Mouse (Mus musculus) heart, adult 2 months (tissue): Measurements from ENCODE around the gene Aars2. TPM values are rescaled to one million over a fixed set of nuclear protein-coding genes. Genes with fewer than 3 reads are reported as not detected.
A peak's percentile ranks its signal among the peaks of the same experiment; 100 is the strongest.

Experiments
- DNase-seq, 2 experiments: peaks; one replicate each; pipeline ENCODE4 v3.0.0; 2021
- H3K27ac ChIP-seq: fragments of 200-600 bp; 2 replicates; pipeline ENCODE4 v1.8.1; 2022
- H3K27me3 ChIP-seq: fragments of 200-500 bp; 2 replicates; pipeline ENCODE4 v1.6.1; 2012; ENCODE audit warnings: mild to moderate bottlenecking, low read length, inconsistent platforms, mixed read lengths; ENCODE audit not compliant: control insufficient read depth, insufficient read depth
- H3K36me3 ChIP-seq: fragments of 200-500 bp; 2 replicates; pipeline ENCODE4 v1.6.1; 2012; ENCODE audit warnings: low read length, inconsistent platforms; ENCODE audit not compliant: control insufficient read depth, insufficient read depth
- H3K4me1 ChIP-seq: fragments of 200-500 bp; 2 replicates; pipeline ENCODE4 v1.6.1; 2011; ENCODE audit warnings: low read length; ENCODE audit not compliant: control insufficient read depth, insufficient read depth
- H3K4me3 ChIP-seq: fragments of 200-600 bp; 2 replicates; pipeline ENCODE4 v1.8.1; 2022
- H3K79me2 ChIP-seq: fragments of 200-500 bp; replicated peaks from 2 replicates; pipeline ENCODE4 v1.6.1; 2012; ENCODE audit warnings: mild to moderate bottlenecking, inconsistent platforms, low read length, moderate library complexity, mixed read lengths; ENCODE audit not compliant: control insufficient read depth, insufficient read depth
- H3K9ac ChIP-seq: fragments of 200-500 bp; 2 replicates; pipeline ENCODE4 v1.6.1; 2012; ENCODE audit warnings: low read depth, mild to moderate bottlenecking, control low read depth, inconsistent platforms, low read length, mixed read lengths
- CTCF ChIP-seq: fragments of 200-600 bp; IDR thresholded peaks from 2 replicates; pipeline ENCODE4 v1.8.1; 2022; ENCODE audit warnings: antibody characterized with exemption, mild to moderate bottlenecking, moderate library complexity
- EP300 ChIP-seq: fragments of 200-500 bp; IDR thresholded peaks from 2 replicates; pipeline ENCODE4 v1.6.1; 2011; ENCODE audit warnings: low read depth, low read length, control low read depth; ENCODE audit not compliant: insufficient read depth
- POLR2A ChIP-seq: fragments of 200-500 bp; IDR thresholded peaks from 2 replicates; pipeline ENCODE4 v1.6.1; 2011; ENCODE audit warnings: mild to moderate bottlenecking, low read depth, low read length, control low read depth; ENCODE audit not compliant: insufficient read depth
- WGBS: fragments of 180-500 bp; shearing (Covaris S2); methylation state at CpG from one replicate; pipeline ENCODE4 v1.1.7; 2018; 5-methylcytosine and 5-hydroxymethylcytosine counted together
- intact Hi-C: fragments of 180-260 bp; cut with DNase I; formaldehyde crosslinking; loops from one replicate; pipeline ENCODE4 v1.15.1; 2025
- polyA plus RNA-seq: library from polyadenylated mRNA; depleted of rRNA; stranded (reverse); fragments of >200 nt; gene quantifications from 2 replicates; pipeline ENCODE4 v1.2.3, GENCODE M21; 2012
- total RNA-seq, 2 experiments: library from RNA; stranded (reverse); gene quantifications; 2 replicates each; pipeline ENCODE4 v1.2.3; 2021

The Aars2 gene
- total and polyA plus RNA-seq, 3 experiments = 17.2 to 18.4 (median 17.6) TPM

GRCm38 (mm10) chr17:45490532-45491154, 16.0 kb upstream of the Aars2 start:
- no peaks in the 10 kb centered on the region for H3K36me3 ChIP-seq
- TF ChIP-seq POLR2A (no peak), EP300 (no peak), CTCF (no peak)
- H3K79me2 ChIP-seq = no peaks in the 10 kb centered on the region
- H3K9ac ChIP-seq = no peak overlapping the region
- no peak overlapping the region for H3K4me3 ChIP-seq
- 47% methylated on average over 13 of the region's 13 CpGs for WGBS
- intact Hi-C loops = no loop called here
- H3K27me3 ChIP-seq = no peaks in the 10 kb centered on the region
- DNase-seq = no peak
- no peak overlapping the region for H3K27ac ChIP-seq
- no peaks in the 10 kb centered on the region for H3K4me1 ChIP-seq

GRCm38 (mm10) chr17:45495398-45495797, 11.2 kb upstream of the Aars2 start:
- Histone ChIP-seq H3K79me2 (no peaks in the 10 kb centered on the region), H3K4me3 (no peak overlapping the region), H3K27me3 (no peaks in the 10 kb centered on the region), H3K36me3 (no peaks in the 10 kb centered on the region), H3K9ac (no peak overlapping the region), H3K4me1 (no peaks in the 10 kb centered on the region), H3K27ac (no peak overlapping the region)
- TF ChIP-seq POLR2A (no peak), EP300 (no peak), CTCF (no peak)
- intact Hi-C loops = no loop called here
- no peak for DNase-seq
- 72% methylated on average over 11 of the region's 11 CpGs for WGBS

DNA sequence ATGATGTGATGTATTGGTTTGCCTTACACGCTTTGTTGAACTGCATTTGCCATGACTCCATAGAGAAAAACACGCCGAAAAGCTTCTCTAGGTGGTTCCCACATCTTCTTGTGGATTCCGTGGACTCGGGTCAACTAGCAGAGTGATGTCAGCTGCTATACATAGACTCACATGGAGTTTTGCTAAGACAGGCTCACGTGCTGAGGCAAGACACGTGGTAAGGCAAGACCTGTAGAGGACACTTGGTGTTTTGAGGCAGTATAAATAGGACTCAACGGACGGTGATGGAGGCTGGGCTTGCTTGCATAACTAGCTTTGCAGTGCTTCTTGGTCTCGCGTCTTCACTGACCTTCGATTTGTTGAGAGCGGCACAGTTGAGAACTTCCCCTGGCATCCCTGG, 8.2 kb upstream of the Aars2 start:
- Histone ChIP-seq H3K79me2 (no peaks in the 10 kb centered on the region), H3K27ac (no peak overlapping the region), H3K27me3 (no peaks in the 10 kb centered on the region), H3K9ac (no peak overlapping the region), H3K4me3 (no peak overlapping the region), H3K36me3 (no peaks in the 10 kb centered on the region), H3K4me1 (no peaks in the 10 kb centered on the region)
- intact Hi-C loops = no loop called here
- DNase-seq = peak in 1 of 2 experiments; percentile 30
- WGBS = 52% methylated on average over 13 of the region's 13 CpGs
- TF ChIP-seq POLR2A (no peak), CTCF (no peak), EP300 (0 out of 2 replicates have a peak, but pooled peaks have one; percentile 8)

DNA sequence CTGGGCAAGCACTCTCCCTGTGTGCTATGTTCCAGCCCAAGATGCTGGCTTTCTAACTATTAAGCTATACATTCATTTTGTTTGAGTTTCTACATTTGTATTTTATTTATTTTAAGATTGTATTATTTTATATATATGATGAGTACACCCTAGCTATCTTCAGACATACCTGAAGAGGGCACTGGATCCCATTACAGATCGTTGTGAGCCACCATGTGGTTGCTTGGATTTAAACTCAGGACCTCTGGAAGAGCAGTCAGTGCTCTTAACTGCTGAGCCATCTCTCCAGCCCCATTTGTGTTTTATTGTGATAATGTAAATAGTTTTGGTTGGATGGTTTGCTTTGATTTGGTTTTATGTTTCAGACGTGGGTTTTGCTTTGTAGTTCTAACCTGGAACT, 7.1 kb upstream of the Aars2 start:
- H3K36me3 ChIP-seq = no peaks in the 10 kb centered on the region
- H3K4me3 ChIP-seq = no peak overlapping the region
- intact Hi-C loops = no loop called here
- WGBS = 63% methylated on average over 2 of the region's 2 CpGs
- TF ChIP-seq EP300 (no peak), POLR2A (no peak), CTCF (no peak)
- no peaks in the 10 kb centered on the region for H3K27me3 ChIP-seq
- no peak overlapping the region for H3K27ac ChIP-seq
- no peaks in the 10 kb centered on the region for H3K79me2 ChIP-seq
- H3K9ac ChIP-seq = no peak overlapping the region
- DNase-seq = no peak
- no peaks in the 10 kb centered on the region for H3K4me1 ChIP-seq

GRCm38 (mm10) chr17:45500981-45501380, 5.7 kb upstream of the Aars2 start:
- Histone ChIP-seq H3K4me1 (no peaks in the 10 kb centered on the region), H3K27ac (no peak overlapping the region), H3K27me3 (no peaks in the 10 kb centered on the region), H3K4me3 (no peak overlapping the region), H3K9ac (no peak overlapping the region), H3K36me3 (no peaks in the 10 kb centered on the region), H3K79me2 (no peaks in the 10 kb centered on the region)
- no peak for TF ChIP-seq EP300
- no peak for TF ChIP-seq POLR2A
- TF ChIP-seq CTCF = no peak
- intact Hi-C loops = no loop called here
- WGBS = 46% methylated on average over 4 of the region's 4 CpGs
- DNase-seq = no peak

DNA sequence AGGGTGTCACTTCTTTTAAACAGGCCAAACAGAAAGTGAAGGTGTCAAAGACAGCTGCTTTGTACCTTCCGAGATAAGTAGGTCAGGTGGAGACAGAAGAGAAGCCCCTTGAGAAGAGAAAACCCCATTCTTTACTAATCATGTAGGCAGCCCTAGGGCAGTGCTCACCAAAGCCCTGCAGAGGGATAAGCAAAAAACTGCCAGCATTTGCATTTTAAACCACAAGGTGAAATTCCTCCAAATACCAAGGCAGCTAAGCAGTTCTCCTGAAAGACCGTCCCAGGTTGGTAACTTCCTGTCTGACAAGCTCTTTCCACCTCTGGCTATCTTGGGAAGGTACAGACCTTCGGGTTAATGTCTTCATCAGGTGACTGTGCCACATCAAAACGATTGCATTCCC, 4.3 kb upstream of the Aars2 start:
- no peak for DNase-seq
- peaks cover under 1% of the 10 kb centered on the region for H3K4me1 ChIP-seq
- H3K79me2 ChIP-seq = no peaks in the 10 kb centered on the region
- WGBS = 54% methylated on average over 4 of the region's 4 CpGs
- H3K9ac ChIP-seq = no peak overlapping the region
- H3K27ac ChIP-seq = no peak overlapping the region
- H3K27me3 ChIP-seq = no peaks in the 10 kb centered on the region
- intact Hi-C loops = no loop called here
- H3K36me3 ChIP-seq = no peaks in the 10 kb centered on the region
- no peak overlapping the region for H3K4me3 ChIP-seq
- TF ChIP-seq POLR2A (no peak), EP300 (no peak), CTCF (no peak)
